Mouse (Mus musculus): ENCODE data around the gene Sh3bgrl3. TPM values are rescaled to one million over a fixed set of nuclear protein-coding genes. Genes with fewer than 3 reads are reported as not detected.
A peak's percentile ranks its signal among the peaks of the same experiment; 100 is the strongest.

The Sh3bgrl3 gene
- total and polyA plus RNA-seq, 3 experiments, result 122 to 414 TPM; not detected in 1

GRCm38 (mm10) chr4:134123680-134124551 lies 4.7 kb downstream of the Sh3bgrl3 start (continued):
- TF ChIP-seq ZC3H11A (IDR thresholded peaks at IDR 0.05; ENCODE audit: low read depth, low read length), result peak; percentile 77
- TF ChIP-seq CHD2 (IDR thresholded peaks at IDR 0.05; ENCODE audit: low read length), result 0 out of 2 replicates have a peak, but pooled peaks have one; percentile 19
- TF ChIP-seq ELF1 (IDR thresholded peaks at IDR 0.05; ENCODE audit: low read depth, low read length), result peak; percentile 63
- TF ChIP-seq NELFE (IDR thresholded peaks at IDR 0.05; ENCODE audit: low read depth, low read length), result no peak; the same call in 1 of the 2 replicates
- TF ChIP-seq POLR2A (IDR thresholded peaks at IDR 0.05; ENCODE audit: control insufficient read depth in 1 of 2, insufficient read depth in 1 of 2, low read depth in 1 of 2, low read length in 2 of 2, poor library complexity in 1 of 2), result peak in 1 of 2 experiments; percentile 68; a peak in 2 of 4 replicates
- TF ChIP-seq MYC (IDR thresholded peaks at IDR 0.05; ENCODE audit: low read depth, low read length), result peak; percentile 96
- no peak for TF ChIP-seq ZMIZ1 (IDR thresholded peaks at IDR 0.05; ENCODE audit: low read depth, low read length)
- TF ChIP-seq CHD1 (IDR thresholded peaks at IDR 0.05; ENCODE audit: low read depth, low read length), result no peak
- peak; percentile 81 for TF ChIP-seq RAD21 (IDR thresholded peaks at IDR 0.05; ENCODE audit: low read depth, low read length)
- TF ChIP-seq EP300 (IDR thresholded peaks at IDR 0.05; ENCODE audit: low read depth in 1 of 2, low read length in 2 of 2), result peak; percentile 84
- TF ChIP-seq MAFK (IDR thresholded peaks at IDR 0.05; ENCODE audit: borderline replicate concordance, low read depth, low read length), result no peak
- TF ChIP-seq ZNF384 (IDR thresholded peaks at IDR 0.05; ENCODE audit: low read depth, low read length), result no peak
- TF ChIP-seq GATA1 (IDR thresholded peaks at IDR 0.05; ENCODE audit: low read depth, low read length), result peak; percentile 88
- TF ChIP-seq ETS1 (IDR thresholded peaks at IDR 0.05; ENCODE audit: low read depth, low read length), result peak; percentile 81
- TF ChIP-seq MYB (IDR thresholded peaks at IDR 0.05; ENCODE audit: low read depth, low read length), result no peak
- peak; percentile 83 for TF ChIP-seq MXI1 (IDR thresholded peaks at IDR 0.05; ENCODE audit: low read depth, low read length)
- no peak for TF ChIP-seq POLR2AphosphoS2 (IDR thresholded peaks at IDR 0.05; ENCODE audit: low read length)
- TF ChIP-seq USF1 (IDR thresholded peaks at IDR 0.05; ENCODE audit: low read depth, low read length), result peak; percentile 56; the same call in 1 of the 2 replicates
- TF ChIP-seq HCFC1 (IDR thresholded peaks at IDR 0.05; ENCODE audit: low read depth, low read length), result no peak; the same call in 1 of the 2 replicates
- peak; percentile 49; the same call in 1 of the 2 replicates for TF ChIP-seq RCOR1 (IDR thresholded peaks at IDR 0.05; ENCODE audit: low read depth, low read length)
- peak; percentile 90 for TF ChIP-seq SIN3A (IDR thresholded peaks at IDR 0.05; ENCODE audit: low read length)

- TF ChIP-seq KAT2A (conservative IDR thresholded peaks at IDR 0.05; ENCODE audit: low read depth, low read length) (no peak), RAD21 (IDR thresholded peaks at IDR 0.05; ENCODE audit: low read depth, low read length) (no peak)
- peaks cover 0 to 26% of the 10 kb centered on the region in 2 experiments; a peak in 2 of 4 replicates for H3K36me3 ChIP-seq (ENCODE audit: control insufficient read depth in 1 of 2, insufficient read depth in 2 of 2, low read length in 2 of 2)
- peaks cover 9% of the 10 kb centered on the region for H3K79me2 ChIP-seq (ENCODE audit: control insufficient read depth, insufficient read depth, low read length, poor library complexity)
- no peak overlapping the region for H3K9ac ChIP-seq (ENCODE audit: control insufficient read depth, low read depth, low read length, poor library complexity, severe bottlenecking)
- H3K4me1 ChIP-seq (ENCODE audit: control insufficient read depth in 1 of 2, insufficient read depth in 2 of 2, low read length in 2 of 2), result peaks cover 8 to 42% of the 10 kb centered on the region in 2 experiments; a peak in 3 of 4 replicates
- H3K4me3 ChIP-seq (ENCODE audit: control insufficient read depth in 1 of 2, insufficient read depth in 1 of 2, low read depth in 2 of 2, low read length in 2 of 2), result no peak overlapping the region
- no peaks in the 10 kb centered on the region for H3K27me3 ChIP-seq (ENCODE audit: control insufficient read depth in 1 of 2, insufficient read depth in 2 of 2, low read length in 2 of 2)
- DNase-seq (ENCODE audit: low read depth, low spot score), result no peak
- H3K9me3 ChIP-seq (replicated peaks; ENCODE audit: insufficient read depth, low read length), result no peaks in the 10 kb centered on the region
- H3K27ac ChIP-seq (ENCODE audit: control insufficient read depth, low read depth, low read length), result no peak overlapping the region
Measured at GRCm38 (mm10) chr4:134123147-134123546, 5.4 kb downstream of the Sh3bgrl3 start.

Measured in MEL (cell line).